Mouse (Mus musculus) adrenal gland, postnatal 4 days (tissue): ENCODE results near the gene Sarnp. TPM values are rescaled to one million over a fixed set of nuclear protein-coding genes. Genes with fewer than 3 reads are reported as not detected.
A peak's percentile ranks its signal among the peaks of the same experiment; 100 is the strongest.

Source experiments
- DNase-seq, 2 experiments: peaks; one replicate each; pipeline ENCODE4 v3.0.0; 2021 to 2022; ENCODE audit warnings: low spot score in 2 of 2, mixed read lengths in 2 of 2
- total RNA-seq, 2 experiments: library from RNA; stranded (reverse); gene quantifications; 2 replicates each; pipeline ENCODE4 v1.2.3; 2021

Sarnp gene
- total RNA-seq, 2 experiments from 2014 or later, result 52.2 to 64.4 TPM

GRCm38 (mm10) chr10:128890383-128891295 lies 73.5 kb downstream of the Sarnp start:
- no peak for DNase-seq

GRCm38 (mm10) chr10:128891296-128892094 lies 74.4 kb downstream of the Sarnp start, which contains the start of gene Gdf11:
Gdf11 (minus strand) TSS chr10:128891718.
- DNase-seq, result no peak

- no peak for DNase-seq
Measured at GRCm38 (mm10) chr10:128892246-128892645, 75.1 kb downstream of the Sarnp start.

GRCm38 (mm10) chr10:128895437-128895836 lies 78.3 kb downstream of the Sarnp start:
- peak in 1 of 2 experiments; percentile 53 for DNase-seq

- DNase-seq, result no peak
Measured at GRCm38 (mm10) chr10:128895952-128896693, 79.0 kb downstream of the Sarnp start.

- no peak for DNase-seq
Measured at GRCm38 (mm10) chr10:128896807-128897206, 79.7 kb downstream of the Sarnp start.

GRCm38 (mm10) chr10:128897501-128897900 lies 80.4 kb downstream of the Sarnp start:
- DNase-seq, result no peak

- DNase-seq, result no peak
Measured at GRCm38 (mm10) chr10:128899759-128900490, 82.8 kb downstream of the Sarnp start.

- DNase-seq, result no peak
Measured at GRCm38 (mm10) chr10:128900698-128901097, 83.6 kb downstream of the Sarnp start, which contains the start of gene Cd63. Cd63 (plus strand) TSS chr10:128900989.

GRCm38 (mm10) chr10:128901409-128901808 lies 84.3 kb downstream of the Sarnp start:
- DNase-seq, result no peak

- no peak for DNase-seq
Measured at GRCm38 (mm10) chr10:128902409-128902988, 85.4 kb downstream of the Sarnp start.

- no peak for DNase-seq
Measured at GRCm38 (mm10) chr10:128904812-128905211, 87.7 kb downstream of the Sarnp start.

GRCm38 (mm10) chr10:128908778-128909448 lies 91.8 kb downstream of the Sarnp start:
- no peak for DNase-seq

GRCm38 (mm10) chr10:128909567-128910028 lies 92.5 kb downstream of the Sarnp start:
- peak; percentile 63 to 80 for DNase-seq

GRCm38 (mm10) chr10:128910066-128910841 lies 93.1 kb downstream of the Sarnp start:
- DNase-seq, result no peak

- no peak for DNase-seq
Measured at GRCm38 (mm10) chr10:128911430-128911829, 94.3 kb downstream of the Sarnp start.

GRCm38 (mm10) chr10:128912268-128912667 lies 95.1 kb downstream of the Sarnp start:
- DNase-seq, result no peak

GRCm38 (mm10) chr10:128912791-128913190 lies 95.7 kb downstream of the Sarnp start:
- DNase-seq, result no peak
